Mouse (Mus musculus) neural tube, embryonic 10.5 days (tissue): ENCODE data around the gene Gga1.

Source experiments
- DNase-seq: peaks from one replicate; pipeline ENCODE4 v3.0.0-alpha.2; 2017; ENCODE audit warnings: low spot score; ENCODE audit errors: extremely low spot score

Gga1 gene

DNA sequence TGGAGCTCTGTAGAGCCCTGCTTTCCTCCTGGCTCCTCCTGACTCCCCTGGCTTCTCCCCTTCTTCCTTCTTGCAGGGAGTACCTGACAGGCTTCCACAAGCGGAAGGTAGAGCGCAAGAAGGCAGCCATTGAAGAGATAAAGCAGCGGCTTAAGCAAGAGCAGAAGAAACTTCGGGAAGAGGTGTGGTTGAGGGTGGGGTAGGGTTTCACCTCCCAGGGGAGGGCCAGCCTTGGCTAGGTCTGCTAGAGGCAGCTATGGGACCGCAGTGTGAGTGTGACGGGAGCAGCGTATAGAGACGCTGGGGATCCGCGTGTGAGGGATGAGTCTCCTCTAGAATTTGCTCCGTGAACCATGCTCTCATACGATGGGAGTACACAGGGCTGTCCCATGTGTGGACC, 59.4 kb downstream of the Gga1 start:
- DNase-seq: no peak

DNA sequence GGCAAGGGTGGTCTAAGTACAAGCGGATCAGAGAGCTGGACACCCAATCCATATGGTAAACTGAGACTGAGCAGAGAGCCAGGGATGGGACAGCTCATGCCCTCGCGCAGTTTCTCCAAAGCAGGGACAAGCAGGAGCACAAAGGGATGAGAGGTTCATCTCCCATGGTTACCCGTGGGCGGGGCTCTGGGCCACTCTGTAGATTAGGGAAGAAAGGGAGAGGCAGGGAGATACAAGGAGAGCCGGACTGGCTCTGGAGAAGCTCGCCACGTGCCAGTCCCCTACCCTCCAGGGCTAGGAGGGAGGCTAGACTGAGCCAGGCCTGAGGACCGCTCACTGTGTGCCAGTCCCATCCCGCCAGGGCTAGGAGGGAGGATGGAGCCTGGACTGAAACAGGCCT, 60.3 kb downstream of the Gga1 start:
- DNase-seq: no peak

DNA sequence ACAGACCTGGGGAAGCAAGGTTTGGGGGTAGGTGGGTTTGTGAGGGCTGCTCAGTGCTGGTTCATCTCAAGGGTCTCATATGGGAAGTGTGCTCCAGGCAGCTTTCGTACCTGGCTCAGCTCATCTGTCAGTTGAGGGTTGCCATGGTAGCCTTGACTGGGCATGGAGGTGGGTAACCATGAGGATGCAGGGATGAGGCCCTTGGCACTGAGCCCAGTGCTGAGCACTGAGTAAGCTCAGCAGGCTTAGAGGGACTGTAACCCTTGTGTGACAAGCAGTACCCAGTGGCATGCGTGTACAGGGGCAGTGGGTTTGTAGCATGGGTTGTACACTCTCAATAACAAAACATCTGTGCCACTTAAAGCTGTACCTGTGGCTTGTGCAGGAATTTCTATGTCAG, 61.0 kb downstream of the Gga1 start:
- no peak for DNase-seq

DNA sequence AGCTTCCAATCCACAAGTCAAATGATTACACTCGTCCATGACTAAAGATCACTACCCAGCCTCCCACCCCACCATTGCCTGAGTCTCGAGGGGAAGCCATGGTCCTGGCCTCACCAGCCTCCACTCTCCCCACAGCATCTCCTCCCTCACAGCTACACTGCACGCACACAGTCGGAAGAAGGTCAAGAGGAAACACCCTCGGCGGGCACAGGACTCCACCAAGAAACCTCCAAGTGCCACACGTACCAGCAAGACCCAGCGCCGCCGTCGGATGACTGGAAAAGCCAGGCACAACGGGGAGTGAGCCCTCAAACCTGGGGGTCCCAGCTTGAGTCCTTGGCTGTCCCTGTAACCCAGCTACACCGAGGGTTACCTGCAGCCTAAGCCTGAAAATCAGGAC, 63.3 kb downstream of the Gga1 start:
- no peak for DNase-seq

DNA sequence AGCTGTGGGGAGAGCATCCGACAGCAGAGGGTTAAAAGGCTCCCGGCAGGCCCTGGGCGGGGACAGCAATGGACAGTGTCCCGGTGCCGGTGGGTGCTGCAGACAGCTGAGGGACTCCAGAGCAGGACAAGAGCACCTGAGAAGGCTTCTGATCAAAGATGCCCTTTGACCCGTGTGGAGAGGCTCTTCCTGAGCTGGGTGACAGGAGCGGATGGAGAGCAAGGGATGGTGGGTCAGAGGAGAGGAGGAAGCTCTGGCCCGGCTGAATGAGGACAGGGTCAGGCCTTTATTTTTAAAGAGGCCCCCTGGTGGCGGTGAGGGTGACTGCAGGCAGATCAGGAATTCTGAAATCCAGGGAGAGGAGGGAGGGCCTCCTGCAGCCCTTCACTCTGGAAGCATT, 65.7 kb downstream of the Gga1 start:
- DNase-seq: peak; percentile 89
